ENCODE assay signal across 14 mouse cellular contexts in the genomic region with DNA sequence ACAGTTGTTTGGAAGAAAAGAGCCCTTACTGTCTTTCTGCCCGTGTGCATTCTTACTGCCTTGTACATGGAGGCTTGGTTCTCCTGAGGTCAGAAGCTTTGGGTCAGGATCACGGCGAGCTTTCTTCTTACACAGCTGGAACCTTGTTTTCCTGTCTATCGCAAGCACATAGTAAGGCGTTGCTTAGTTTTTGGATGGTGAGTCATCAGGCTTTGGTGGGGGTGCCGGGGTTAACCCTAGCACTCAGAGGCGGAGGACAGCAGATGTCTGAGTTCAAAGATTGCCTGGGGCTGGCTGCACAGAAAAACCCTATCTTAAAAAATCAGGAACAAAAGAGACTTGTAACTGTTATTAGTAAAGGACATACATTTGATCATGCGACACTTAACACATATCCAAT. TPM values are rescaled to one million over a fixed set of nuclear protein-coding genes. Genes with fewer than 3 reads are reported as not detected.
DNase-seq lines count a peak whose midpoint lies in the region; ATAC-seq and TF ChIP-seq lines count a peak whose summit lies in the region.
"Had no signal": no experiment of that assay in that cellular context is flagged by ENCODE, and none has a peak within 500 bp of the region (broad histone marks: within the 10 kb centered on the region; RNA-seq: fewer than 3 reads in every experiment).

No protein-coding gene starts in this region.

- H3K4me3 ChIP-seq in forebrain, embryonic 13.5 days = no peak overlapping the region
- no peak overlapping the region for H3K4me3 ChIP-seq in forebrain, embryonic 10.5 days
- no peak overlapping the region for H3K4me3 ChIP-seq in midbrain, embryonic 13.5 days (replicated peaks)
- no peak overlapping the region for H3K4me3 ChIP-seq in midbrain, postnatal 0 days (ENCODE audit: low read depth, low read length)
- no peak overlapping the region for H3K4me3 ChIP-seq in midbrain, embryonic 15.5 days
- H3K4me3 ChIP-seq: erythroblast, embryonic 14.5 days had no signal

- H3K27me3 ChIP-seq in forebrain, embryonic 13.5 days = no peaks in the 10 kb centered on the region
- no peaks in the 10 kb centered on the region for H3K27me3 ChIP-seq in forebrain, embryonic 10.5 days (ENCODE audit: poor library complexity, severe bottlenecking)
- no peaks in the 10 kb centered on the region for H3K27me3 ChIP-seq in midbrain, embryonic 13.5 days
- no peaks in the 10 kb centered on the region for H3K27me3 ChIP-seq in midbrain, postnatal 0 days (ENCODE audit: insufficient read depth, low read length)
- no peaks in the 10 kb centered on the region for H3K27me3 ChIP-seq in midbrain, embryonic 15.5 days (replicated peaks)

- H3K4me1 ChIP-seq in forebrain, embryonic 13.5 days = peaks cover 15% of the 10 kb centered on the region
- H3K4me1 ChIP-seq in forebrain, embryonic 10.5 days = no peaks in the 10 kb centered on the region
- 0 out of 2 replicates have a peak, but pooled peaks cover 4% of the 10 kb centered on the region for H3K4me1 ChIP-seq in midbrain, embryonic 13.5 days (replicated peaks)
- H3K4me1 ChIP-seq in midbrain, postnatal 0 days (ENCODE audit: insufficient read depth, low read length) = no peaks in the 10 kb centered on the region
- peaks cover 11% of the 10 kb centered on the region; the same call in 1 of the 2 replicates for H3K4me1 ChIP-seq in midbrain, embryonic 15.5 days

- no peak; the same call in 1 of the 2 replicates for ATAC-seq in forebrain, embryonic 13.5 days
- no peak for ATAC-seq in midbrain, embryonic 13.5 days
- no peak for ATAC-seq in midbrain, postnatal 0 days (ENCODE audit: low FRiP score)
- no peak for ATAC-seq in midbrain, embryonic 15.5 days (replicated peaks)
- ATAC-seq: CD4-positive, CD25-positive, alpha-beta regulatory T cell, adult 4 months had no signal

- H3K9me3 ChIP-seq in forebrain, embryonic 13.5 days (replicated peaks) = no peaks in the 10 kb centered on the region
- no peaks in the 10 kb centered on the region for H3K9me3 ChIP-seq in forebrain, embryonic 10.5 days
- no peaks in the 10 kb centered on the region for H3K9me3 ChIP-seq in midbrain, embryonic 13.5 days
- no peaks in the 10 kb centered on the region for H3K9me3 ChIP-seq in midbrain, postnatal 0 days (ENCODE audit: low read length)
- no peaks in the 10 kb centered on the region for H3K9me3 ChIP-seq in midbrain, embryonic 15.5 days

- H3K27ac ChIP-seq in forebrain, embryonic 13.5 days = peak overlapping the region; percentile 86
- H3K27ac ChIP-seq in forebrain, embryonic 10.5 days = no peak overlapping the region
- H3K27ac ChIP-seq in midbrain, embryonic 13.5 days = peak overlapping the region; percentile 73
- H3K27ac ChIP-seq in midbrain, postnatal 0 days (ENCODE audit: low read depth, low read length) = no peak overlapping the region
- peak overlapping the region; percentile 66 for H3K27ac ChIP-seq in midbrain, embryonic 15.5 days
- H3K27ac ChIP-seq: kidney, postnatal 0 days; liver, embryonic 14.5 days had no signal

- H3K4me2 ChIP-seq in forebrain, embryonic 13.5 days = no peak overlapping the region
- H3K4me2 ChIP-seq in midbrain, embryonic 13.5 days (replicated peaks) = no peak overlapping the region
- H3K4me2 ChIP-seq in midbrain, postnatal 0 days (ENCODE audit: low read depth, low read length, poor library complexity, severe bottlenecking) = no peak overlapping the region
- H3K4me2 ChIP-seq in midbrain, embryonic 15.5 days = no peak overlapping the region

- TF ChIP-seq CTCF in midbrain, postnatal 0 days (IDR thresholded peaks at IDR 0.05) = no peak

- DNase-seq in forebrain, embryonic 10.5 days (ENCODE audit: extremely low spot score, low spot score) = no peak
- DNase-seq in midbrain, postnatal 0 days (ENCODE audit: low spot score) = no peak
- DNase-seq in R1 (ENCODE audit: low read depth, low spot score) = peak; percentile 46
- DNase-seq in spleen, postnatal 14 days (ENCODE audit: low spot score in 2 of 2) = no peak
- DNase-seq in urinary bladder, postnatal 4 days (ENCODE audit: low spot score in 2 of 2) = no peak
- DNase-seq: cerebellum, adult 11 months; gastrocnemius, postnatal 10 days had no signal

- H3K9ac ChIP-seq in forebrain, embryonic 13.5 days = no peak overlapping the region
- H3K9ac ChIP-seq in midbrain, embryonic 13.5 days (replicated peaks) = 0 out of 2 replicates have a peak overlapping the region, but pooled peaks have one; percentile 14
- no peak overlapping the region for H3K9ac ChIP-seq in midbrain, postnatal 0 days (replicated peaks; ENCODE audit: low read length, poor library complexity, severe bottlenecking)
- H3K9ac ChIP-seq in midbrain, embryonic 15.5 days = no peak overlapping the region; the same call in 1 of the 2 replicates
- H3K9ac ChIP-seq: liver, embryonic 14.5 days had no signal

- WGBS in forebrain, embryonic 13.5 days = 75% methylated on average over 8 of the region's 8 CpGs
- 84% methylated on average over 8 of the region's 8 CpGs for WGBS in forebrain, embryonic 10.5 days
- 73% methylated on average over 8 of the region's 8 CpGs for WGBS in midbrain, embryonic 13.5 days
- 64% methylated on average over 8 of the region's 8 CpGs for WGBS in midbrain, postnatal 0 days
- WGBS in midbrain, embryonic 15.5 days = 68% methylated on average over 8 of the region's 8 CpGs

- peaks cover 78% of the 10 kb centered on the region for H3K36me3 ChIP-seq in forebrain, embryonic 13.5 days (ENCODE audit: poor library complexity, severe bottlenecking)
- peaks cover 88% of the 10 kb centered on the region for H3K36me3 ChIP-seq in forebrain, embryonic 10.5 days (replicated peaks)
- H3K36me3 ChIP-seq in midbrain, embryonic 13.5 days = peaks cover 73% of the 10 kb centered on the region
- peaks cover 16% of the 10 kb centered on the region for H3K36me3 ChIP-seq in midbrain, postnatal 0 days (ENCODE audit: insufficient read depth, low read length)
- peaks cover 11% of the 10 kb centered on the region; the same call in 1 of the 2 replicates for H3K36me3 ChIP-seq in midbrain, embryonic 15.5 days (replicated peaks)

RNA-seq across cellular contexts. Expression of a gene that starts 13.5 kb away (rescaled TPM):
- polyA plus RNA-seq in forebrain, embryonic 13.5 days (2015; fragmentation: Nextera tagmentation; extraction: Ambion mirVana) = 285 and 287 TPM in 2 replicates
- polyA plus RNA-seq in forebrain, embryonic 10.5 days (2016; fragmentation: Nextera tagmentation; extraction: Ambion mirVana) = 392 and 395 TPM in 2 replicates
- 230 and 231 TPM in 2 replicates for polyA plus RNA-seq in midbrain, embryonic 13.5 days (2015; fragmentation: Nextera tagmentation; extraction: Ambion mirVana)
- total RNA-seq in midbrain, postnatal 0 days (2014; rRNA removed) = 88.8 and 111 TPM in 2 replicates
- 172 and 184 TPM in 2 replicates for polyA plus RNA-seq in midbrain, postnatal 0 days (2015; fragmentation: Nextera tagmentation; extraction: Ambion mirVana)
- 209 and 210 TPM in 2 replicates for polyA plus RNA-seq in midbrain, embryonic 15.5 days (2015; fragmentation: Nextera tagmentation; extraction: Ambion mirVana)

RNA-seq across cellular contexts. Expression of a gene that starts 18.2 kb away (rescaled TPM):
- 205 and 216 TPM in 2 replicates for polyA plus RNA-seq in forebrain, embryonic 13.5 days (2015; fragmentation: Nextera tagmentation; extraction: Ambion mirVana)
- 225 and 226 TPM in 2 replicates for polyA plus RNA-seq in forebrain, embryonic 10.5 days (2016; fragmentation: Nextera tagmentation; extraction: Ambion mirVana)
- 200 and 207 TPM in 2 replicates for polyA plus RNA-seq in midbrain, embryonic 13.5 days (2015; fragmentation: Nextera tagmentation; extraction: Ambion mirVana)
- total RNA-seq in midbrain, postnatal 0 days (2014; rRNA removed) = 141 and 167 TPM in 2 replicates
- 192 and 197 TPM in 2 replicates for polyA plus RNA-seq in midbrain, postnatal 0 days (2015; fragmentation: Nextera tagmentation; extraction: Ambion mirVana)
- polyA plus RNA-seq in midbrain, embryonic 15.5 days (2015; fragmentation: Nextera tagmentation; extraction: Ambion mirVana) = 199 and 206 TPM in 2 replicates

RNA-seq across cellular contexts. Expression of a gene that starts 33.4 kb away (rescaled TPM):
- polyA plus RNA-seq in forebrain, embryonic 13.5 days (2015; fragmentation: Nextera tagmentation; extraction: Ambion mirVana) = 18.0 and 18.4 TPM in 2 replicates
- polyA plus RNA-seq in forebrain, embryonic 10.5 days (2016; fragmentation: Nextera tagmentation; extraction: Ambion mirVana) = 25.5 and 26.3 TPM in 2 replicates
- 16.3 and 24.9 TPM in 2 replicates for polyA plus RNA-seq in midbrain, embryonic 13.5 days (2015; fragmentation: Nextera tagmentation; extraction: Ambion mirVana)
- 59.9 and 76.1 TPM in 2 replicates for total RNA-seq in midbrain, postnatal 0 days (2014; rRNA removed)
- 28.5 and 28.8 TPM in 2 replicates for polyA plus RNA-seq in midbrain, postnatal 0 days (2015; fragmentation: Nextera tagmentation; extraction: Ambion mirVana)
- polyA plus RNA-seq in midbrain, embryonic 15.5 days (2015; fragmentation: Nextera tagmentation; extraction: Ambion mirVana) = 31.1 and 32.9 TPM in 2 replicates

RNA-seq across cellular contexts. Expression of a gene that starts 53.2 kb away (rescaled TPM):
- 5.0 and 5.1 TPM in 2 replicates for polyA plus RNA-seq in forebrain, embryonic 13.5 days (2015; fragmentation: Nextera tagmentation; extraction: Ambion mirVana)
- 8.9 and 9.2 TPM in 2 replicates for polyA plus RNA-seq in forebrain, embryonic 10.5 days (2016; fragmentation: Nextera tagmentation; extraction: Ambion mirVana)
- polyA plus RNA-seq in midbrain, embryonic 13.5 days (2015; fragmentation: Nextera tagmentation; extraction: Ambion mirVana) = 4.9 and 6.5 TPM in 2 replicates
- 21.4 and 27.4 TPM in 2 replicates for total RNA-seq in midbrain, postnatal 0 days (2014; rRNA removed)
- polyA plus RNA-seq in midbrain, postnatal 0 days (2015; fragmentation: Nextera tagmentation; extraction: Ambion mirVana) = 18.6 and 19.2 TPM in 2 replicates
- 12.0 and 14.0 TPM in 2 replicates for polyA plus RNA-seq in midbrain, embryonic 15.5 days (2015; fragmentation: Nextera tagmentation; extraction: Ambion mirVana)

Comparison
In these comparisons a context has a peak if more than half of its experiments do, and no peak if none do; other contexts are left out.
1. H3K27ac ChIP-seq: peak in forebrain, embryonic 13.5 days (single experiment), midbrain, embryonic 13.5 days (single experiment) and midbrain, embryonic 15.5 days (single experiment); none in forebrain, embryonic 10.5 days (single experiment) and midbrain, postnatal 0 days (single experiment).